Mouse (Mus musculus): Measurements from ENCODE around the gene Wdr19.
"Not testable (repeated sequence)": the region's sequence is repeated elsewhere in the genome, so short reads cannot be mapped to it uniquely, and the experiment has no call there.

Gene Wdr19

GRCm38 (mm10) chr5:65194441-65194840 lies 5.1 kb upstream of the Wdr19 start:
- no peak for DNase-seq

DNA sequence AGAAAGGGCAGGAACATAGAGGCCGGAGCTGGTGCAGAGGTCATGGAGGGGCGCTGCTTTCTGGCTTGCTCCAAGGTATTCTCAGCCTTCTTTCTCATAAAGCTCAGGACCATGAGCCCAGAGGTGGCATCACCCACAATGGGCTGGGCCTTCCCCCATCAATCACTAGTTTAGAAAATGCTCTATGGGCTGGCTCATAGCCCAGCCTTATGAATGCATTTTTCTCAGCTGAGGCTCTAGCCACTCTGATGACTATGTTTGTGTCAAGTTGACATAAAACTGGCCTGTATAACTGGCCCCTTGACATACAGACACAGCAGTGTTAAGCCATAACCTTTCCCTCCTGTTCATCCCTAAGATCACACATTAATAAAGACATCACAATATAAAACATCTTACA lies 5.2 kb downstream of the Wdr19 start:
- DNase-seq, result no peak

DNA sequence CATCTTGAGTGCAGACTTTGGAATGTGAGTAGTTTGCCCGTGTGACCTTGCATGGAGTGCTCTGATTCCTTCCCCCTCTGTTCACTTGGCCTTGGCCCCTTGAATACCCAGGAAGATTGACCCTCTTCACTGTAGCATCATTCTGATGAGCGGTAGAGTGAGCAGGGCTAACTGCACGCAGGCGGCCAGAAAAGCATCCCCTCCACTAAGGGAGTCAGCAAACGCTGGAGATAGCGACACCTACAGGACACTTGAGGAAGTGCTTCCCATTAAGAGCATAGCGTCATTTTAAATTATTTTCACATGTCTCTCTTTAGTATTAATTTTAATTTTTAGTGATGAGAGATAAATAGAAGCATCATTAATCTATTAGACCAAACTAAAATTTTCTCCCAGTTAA lies 13.8 kb downstream of the Wdr19 start:
- DNase-seq, result peak; percentile 26

GRCm38 (mm10) chr5:65217305-65218269 lies 18.1 kb downstream of the Wdr19 start:
- DNase-seq, result no peak

- DNase-seq, result no peak
These were observed 21.5 kb downstream of the Wdr19 start for GRCm38 (mm10) chr5:65221037-65221436.

GRCm38 (mm10) chr5:65224056-65224455 lies 24.6 kb downstream of the Wdr19 start:
- no peak for DNase-seq

DNA sequence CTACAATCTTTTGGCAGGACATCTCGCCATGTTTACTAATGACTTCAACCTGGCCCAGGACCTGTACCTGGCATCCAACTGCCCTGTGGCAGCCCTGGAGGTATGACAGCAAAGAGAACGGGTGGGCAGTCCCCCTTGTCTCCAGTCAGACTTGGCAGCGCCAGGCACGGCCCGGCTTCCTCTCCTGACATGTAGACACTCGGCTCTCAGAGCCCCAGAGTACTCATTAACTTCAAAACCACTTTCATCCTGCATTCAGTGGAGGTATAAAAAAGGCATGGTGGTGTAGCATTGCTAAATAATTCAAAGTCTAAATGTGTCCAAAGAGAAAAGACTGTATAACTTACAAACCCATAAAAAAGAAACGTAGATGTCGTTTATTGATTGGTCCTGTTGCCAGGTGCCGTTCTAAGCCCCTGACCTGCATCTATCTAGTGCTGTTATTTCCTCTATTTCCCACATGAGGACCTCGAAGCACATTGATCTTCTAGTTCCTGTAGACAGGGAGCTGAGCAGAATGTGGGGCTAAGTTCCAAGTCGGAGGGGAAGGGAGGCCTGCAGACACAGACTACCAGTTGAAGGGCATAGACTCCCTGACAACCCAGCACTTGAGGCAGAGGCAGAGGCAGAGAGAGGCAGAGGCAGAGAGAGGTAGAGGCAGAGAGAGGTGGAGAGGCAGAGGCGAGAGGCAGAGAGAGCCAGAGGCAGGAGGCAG lies 31.9 kb downstream of the Wdr19 start:
- no peak for DNase-seq

GRCm38 (mm10) chr5:65242740-65243139 lies 43.2 kb downstream of the Wdr19 start:
- peak; percentile 9 for DNase-seq

DNA sequence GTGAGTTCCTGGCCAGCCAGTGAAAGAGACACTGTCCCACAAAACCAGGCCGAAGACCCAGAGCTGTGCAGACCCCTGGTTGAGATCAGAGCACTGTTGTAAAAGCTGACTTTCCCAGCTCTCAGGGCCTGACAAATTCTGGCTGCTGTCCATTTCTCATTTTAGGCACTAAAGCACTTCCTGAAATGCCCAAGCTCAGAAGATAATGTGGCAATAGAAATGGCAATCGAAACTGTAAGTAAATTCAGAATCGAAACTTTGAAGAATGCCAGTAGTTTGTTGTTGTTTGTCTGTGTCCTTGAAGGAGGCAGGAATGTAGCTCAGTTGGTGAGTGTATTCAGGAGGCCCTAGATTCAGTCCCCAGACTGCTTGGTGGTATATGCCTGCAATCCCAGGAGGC lies 47.8 kb downstream of the Wdr19 start:
- DNase-seq, result no peak

DNA sequence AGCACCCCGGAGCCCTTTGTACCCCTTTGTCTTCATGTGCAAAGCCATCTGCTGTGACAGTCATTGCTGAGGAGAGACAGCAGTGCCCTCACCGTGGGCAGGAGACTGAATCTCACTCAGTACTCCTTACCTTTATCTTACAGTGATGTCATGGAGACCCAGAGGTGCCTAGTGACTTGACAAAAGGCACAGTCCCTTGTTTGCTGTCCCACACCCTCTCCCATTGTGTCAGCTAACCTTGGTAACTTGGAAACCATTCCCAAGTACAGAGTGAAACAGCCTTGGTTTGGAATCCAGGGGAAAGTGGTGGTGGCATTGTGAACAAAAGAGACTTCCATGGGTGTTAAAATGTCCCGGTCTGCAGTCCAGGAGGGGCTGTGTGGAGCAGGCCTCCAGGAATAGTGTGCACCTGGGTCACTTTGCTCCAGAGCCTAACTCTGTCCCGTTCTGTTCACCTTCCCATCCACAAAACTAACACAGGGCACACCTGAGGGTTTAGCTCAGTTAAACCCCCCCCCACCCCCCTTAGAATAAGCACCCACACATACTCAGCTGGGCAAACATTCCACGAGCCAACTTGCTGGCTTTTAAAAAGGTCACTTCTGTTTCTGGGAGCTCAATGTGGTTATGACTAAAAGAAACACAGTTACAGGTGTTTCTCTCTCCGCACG lies 50.8 kb downstream of the Wdr19 start:
- no peak for DNase-seq

GRCm38 (mm10) chr5:65257910-65258505 lies 58.5 kb downstream of the Wdr19 start:
- DNase-seq, result no peak

GRCm38 (mm10) chr5:65273966-65274365 lies 74.5 kb downstream of the Wdr19 start:
- DNase-seq, result no peak

DNA sequence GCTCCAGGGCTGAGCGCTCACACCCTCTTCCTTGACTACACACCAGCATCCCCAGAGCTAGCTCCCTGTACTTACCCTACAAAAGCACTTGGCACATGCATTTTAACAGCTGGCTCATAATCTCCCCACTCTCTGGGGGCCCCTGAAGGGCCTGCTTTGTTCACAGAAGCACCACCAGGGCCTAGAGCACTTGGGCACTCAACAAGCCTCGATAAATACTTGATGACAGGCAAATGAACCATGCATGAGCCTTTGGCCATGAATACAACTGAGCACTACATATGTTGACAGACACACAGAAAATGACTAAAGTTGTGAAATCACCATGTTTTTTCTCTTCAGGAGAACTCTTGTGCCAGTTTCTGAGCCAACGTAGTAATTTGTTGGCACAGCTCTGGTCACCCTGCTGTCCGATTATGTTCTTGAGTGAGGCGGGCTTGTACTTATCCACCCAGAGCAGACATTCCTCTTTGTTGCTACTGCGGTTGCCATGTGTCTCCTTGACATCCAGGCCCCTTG lies 79.7 kb downstream of the Wdr19 start:
- no peak for DNase-seq

DNA sequence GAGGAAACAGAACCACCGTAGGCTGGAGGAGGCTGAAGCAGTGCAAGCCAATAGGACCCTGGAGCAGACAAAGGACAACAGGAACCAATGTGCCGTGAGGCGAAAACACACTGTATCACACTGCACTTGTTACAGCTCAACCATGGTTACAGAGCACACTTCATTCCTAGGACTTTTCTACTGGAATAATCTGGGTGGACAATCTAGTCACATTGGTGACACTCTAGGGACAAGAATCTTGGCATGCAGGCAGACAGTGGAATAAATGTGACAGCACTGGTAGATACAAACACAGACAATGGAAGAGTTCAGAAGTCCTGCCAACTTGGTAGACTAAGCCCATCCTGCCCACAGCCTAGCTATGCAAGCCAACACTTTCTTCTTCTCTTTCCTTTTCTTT lies 81.7 kb downstream of the Wdr19 start:
- no peak for DNase-seq

GRCm38 (mm10) chr5:65284171-65284570 lies 84.7 kb downstream of the Wdr19 start:
- DNase-seq, result no peak

GRCm38 (mm10) chr5:65287751-65288701 lies 88.5 kb downstream of the Wdr19 start:
- peak; percentile 62 for DNase-seq

GRCm38 (mm10) chr5:65289009-65289408 lies 89.5 kb downstream of the Wdr19 start:
- DNase-seq, result not testable (repeated sequence)

GRCm38 (mm10) chr5:65293627-65294026 lies 94.1 kb downstream of the Wdr19 start:
- DNase-seq, result no peak

DNA sequence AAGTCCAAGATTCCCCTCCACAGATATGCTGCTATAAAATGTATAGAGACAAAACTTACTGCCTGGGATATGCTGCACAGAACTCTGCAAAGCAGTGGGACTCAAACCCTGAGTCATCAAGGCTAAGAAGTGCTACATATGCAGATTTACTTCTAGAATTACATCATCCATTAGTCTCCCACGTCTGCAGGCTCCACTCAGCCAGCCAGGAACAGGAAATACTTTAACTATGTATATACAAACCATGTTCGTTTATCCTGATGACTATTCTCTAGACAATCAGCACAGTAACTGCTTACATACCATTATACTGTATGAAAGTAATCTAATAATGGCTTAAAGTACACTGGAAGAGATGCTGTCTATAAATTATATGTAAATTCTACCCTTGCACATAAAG lies 94.8 kb downstream of the Wdr19 start:
- DNase-seq, result no peak

DNA sequence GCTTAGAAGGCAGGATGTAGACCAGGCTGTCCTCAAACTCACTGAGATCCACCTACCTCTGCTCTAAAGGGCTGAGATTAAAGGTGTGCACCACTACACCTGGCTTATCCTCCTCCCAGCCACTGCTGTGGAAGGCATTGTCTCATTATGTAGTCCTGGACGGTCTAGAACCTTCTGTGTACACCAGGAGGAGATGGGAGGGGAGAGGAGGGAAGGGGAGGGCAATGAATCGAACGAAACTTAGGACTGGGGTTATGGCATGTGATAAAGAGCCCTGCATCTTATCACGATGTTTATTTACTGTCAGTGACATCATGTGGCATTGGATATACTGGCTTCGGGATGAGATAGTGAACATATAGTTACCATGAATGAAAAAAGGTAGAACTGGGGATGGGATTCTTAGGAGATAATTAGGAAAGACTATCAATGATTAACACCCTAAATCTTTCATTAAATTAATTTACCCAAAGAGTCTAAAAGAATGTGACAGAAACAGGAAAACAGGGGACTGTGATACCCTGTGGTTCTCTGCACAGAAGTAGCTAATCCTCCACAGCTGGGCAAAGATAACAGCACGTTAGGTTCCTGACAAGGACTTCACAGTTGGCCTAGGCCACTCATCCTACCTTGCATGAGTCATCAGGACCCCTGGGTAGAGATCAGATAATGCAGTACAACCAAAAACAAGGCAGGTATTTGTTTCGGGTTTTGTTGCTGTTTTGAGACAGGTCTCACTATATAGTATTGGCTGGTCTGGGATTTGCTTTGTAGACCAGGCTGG lies 98.9 kb downstream of the Wdr19 start:
- no peak for DNase-seq

DNA sequence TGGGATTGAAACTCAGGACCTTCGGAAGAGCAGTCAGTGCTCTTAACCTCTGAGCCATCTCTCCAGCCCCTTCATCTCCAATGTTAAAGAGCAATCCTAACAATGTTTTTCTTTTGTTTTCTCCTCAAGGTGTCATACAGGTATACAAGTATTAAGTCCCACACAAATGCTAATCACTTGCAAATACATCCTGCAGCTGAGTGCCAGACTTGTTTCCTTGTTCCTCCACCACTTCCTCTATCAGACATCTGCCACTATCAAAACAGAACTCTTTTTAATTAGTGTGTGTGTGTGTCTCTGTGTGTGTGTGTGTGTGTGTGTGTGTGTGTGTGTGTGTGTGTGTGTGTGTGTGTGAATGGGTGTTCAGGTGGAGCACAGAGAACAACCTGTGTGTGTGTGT lies 100.1 kb downstream of the Wdr19 start:
- DNase-seq, result not testable (repeated sequence)

Measured in cerebellum, adult 11 months (tissue).